In genomic region chr11:49249811-49250421, GRCm38 (mm10) we compare ENCODE assay signal across 8 mouse cellular contexts. TPM values are rescaled to one million over a fixed set of nuclear protein-coding genes. Genes with fewer than 3 reads are reported as not detected.
DNase-seq lines count a peak whose midpoint lies in the region; ATAC-seq lines count a peak whose summit lies in the region.

No protein-coding gene starts in this region.

- peak overlapping the region; percentile 91 for H3K9ac ChIP-seq in forebrain, embryonic 11.5 days (ENCODE audit: low read length)
- peak overlapping the region; percentile 96 for H3K9ac ChIP-seq in kidney, embryonic 16.5 days (replicated peaks; ENCODE audit: low read length)
- peak overlapping the region; percentile 92 for H3K9ac ChIP-seq in stomach, embryonic 16.5 days (ENCODE audit: low read length)

- no peaks in the 10 kb centered on the region for H3K9me3 ChIP-seq in forebrain, embryonic 11.5 days (ENCODE audit: control insufficient read depth, low read length)
- no peaks in the 10 kb centered on the region for H3K9me3 ChIP-seq in kidney, embryonic 16.5 days (ENCODE audit: low read length)
- no peaks in the 10 kb centered on the region for H3K9me3 ChIP-seq in megakaryocyte, embryonic 14.5 days
- no peaks in the 10 kb centered on the region for H3K9me3 ChIP-seq in stomach, embryonic 16.5 days (replicated peaks; ENCODE audit: control insufficient read depth, low read length)

- 33% methylated on average over 10 of the region's 10 CpGs for WGBS in forebrain, embryonic 11.5 days
- WGBS in kidney, embryonic 16.5 days: 20% methylated on average over 10 of the region's 10 CpGs
- 14% methylated on average over 10 of the region's 10 CpGs for WGBS in stomach, embryonic 16.5 days

- peaks cover 11% of the 10 kb centered on the region for H3K4me1 ChIP-seq in forebrain, embryonic 11.5 days (replicated peaks; ENCODE audit: control insufficient read depth, insufficient read depth, low read length)
- H3K4me1 ChIP-seq in kidney, embryonic 16.5 days (ENCODE audit: insufficient read depth, low read length): peaks cover 55% of the 10 kb centered on the region
- peaks cover 95% of the 10 kb centered on the region for H3K4me1 ChIP-seq in megakaryocyte, embryonic 14.5 days
- H3K4me1 ChIP-seq in stomach, embryonic 16.5 days (ENCODE audit: control insufficient read depth, insufficient read depth, low read length): peaks cover 55% of the 10 kb centered on the region

- no peak for ATAC-seq in forebrain, embryonic 11.5 days (replicated peaks; ENCODE audit: low FRiP score)
- no peak for ATAC-seq in kidney, embryonic 16.5 days (ENCODE audit: low FRiP score, low TSS enrichment)
- no peak for ATAC-seq in stomach, embryonic 16.5 days (ENCODE audit: insufficient read depth, low FRiP score)

- no peaks in the 10 kb centered on the region for H3K36me3 ChIP-seq in forebrain, embryonic 11.5 days (ENCODE audit: control insufficient read depth, insufficient read depth, low read length)
- H3K36me3 ChIP-seq in kidney, embryonic 16.5 days (ENCODE audit: insufficient read depth, low read length): peaks cover 12% of the 10 kb centered on the region; the same call in 1 of the 2 replicates
- H3K36me3 ChIP-seq in megakaryocyte, embryonic 14.5 days (replicated peaks; ENCODE audit: low read length): peaks cover 33% of the 10 kb centered on the region
- H3K36me3 ChIP-seq in stomach, embryonic 16.5 days (ENCODE audit: control insufficient read depth, insufficient read depth, low read length): 0 out of 2 replicates have a peak, but pooled peaks cover 6% of the 10 kb centered on the region

- no peak overlapping the region for H3K27ac ChIP-seq in forebrain, embryonic 11.5 days (ENCODE audit: low read depth, low read length)
- H3K27ac ChIP-seq in kidney, embryonic 16.5 days (ENCODE audit: low read length): peak overlapping the region; percentile 97
- peak overlapping the region; percentile 94 for H3K27ac ChIP-seq in stomach, embryonic 16.5 days (ENCODE audit: low read length)

- H3K4me2 ChIP-seq in forebrain, embryonic 11.5 days (ENCODE audit: low read depth, low read length, severe bottlenecking): peak overlapping the region; percentile 83
- H3K4me2 ChIP-seq in kidney, embryonic 16.5 days (replicated peaks; ENCODE audit: low read depth, low read length): peak overlapping the region; percentile 80
- H3K4me2 ChIP-seq in stomach, embryonic 16.5 days (ENCODE audit: low read depth, low read length): peak overlapping the region; percentile 77

- DNase-seq in kidney, adult 18-20 months: peak; percentile 37
- DNase-seq in kidney, adult 11 months: no peak
- DNase-seq in forebrain, embryonic 11.5 days (ENCODE audit: low spot score): no peak
- DNase-seq in adrenal gland, postnatal 10 days: no peak
- DNase-seq in urinary bladder, postnatal 10 days (ENCODE audit: low spot score): no peak

- peak overlapping the region; percentile 62 for H3K4me3 ChIP-seq in forebrain, embryonic 11.5 days (ENCODE audit: low read depth, low read length)
- H3K4me3 ChIP-seq in kidney, embryonic 16.5 days (ENCODE audit: low read length): peak overlapping the region; percentile 78
- H3K4me3 ChIP-seq in megakaryocyte, embryonic 14.5 days (replicated peaks): peak overlapping the region; percentile 93
- peak overlapping the region; percentile 73 for H3K4me3 ChIP-seq in stomach, embryonic 16.5 days (replicated peaks; ENCODE audit: low read length)

- H3K27me3 ChIP-seq in forebrain, embryonic 11.5 days (ENCODE audit: control insufficient read depth, insufficient read depth, low read length): no peaks in the 10 kb centered on the region
- no peaks in the 10 kb centered on the region for H3K27me3 ChIP-seq in kidney, embryonic 16.5 days (ENCODE audit: insufficient read depth, low read length)
- H3K27me3 ChIP-seq in megakaryocyte, embryonic 14.5 days (replicated peaks): no peaks in the 10 kb centered on the region
- H3K27me3 ChIP-seq in stomach, embryonic 16.5 days (ENCODE audit: control insufficient read depth, insufficient read depth, low read length): no peaks in the 10 kb centered on the region

RNA-seq across cellular contexts. Expression of gene Mgat1, which starts 5.9 kb away (rescaled TPM):
- 34.6 and 37.2 TPM in 2 replicates for polyA plus RNA-seq in forebrain, embryonic 11.5 days (2014; fragmentation: Nextera tagmentation; extraction: Ambion mirVana)
- polyA plus RNA-seq in kidney, embryonic 16.5 days (2015; fragmentation: Nextera tagmentation; extraction: Ambion mirVana): 88.9 and 91.9 TPM in 2 replicates
- polyA plus RNA-seq in megakaryocyte, embryonic 14.5 days (2012; ENCODE audit: insufficient read depth, low replicate concordance): 64.1 and 65.8 TPM in 2 replicates
- polyA plus RNA-seq in stomach, embryonic 16.5 days (2015; fragmentation: Nextera tagmentation; extraction: Ambion mirVana): 65.9 and 70.1 TPM in 2 replicates
- total RNA-seq in adrenal gland, postnatal 10 days (2021): 100 to 1,000 TPM in 1 of 2 experiments, 10 to 100 TPM in 1; 87.9 to 101 TPM

RNA-seq across cellular contexts. Expression of gene Olfr1393, which starts 28.2 kb away (rescaled TPM):
- not detected in 2 replicates for polyA plus RNA-seq in forebrain, embryonic 11.5 days (2014; fragmentation: Nextera tagmentation; extraction: Ambion mirVana)
- not detected in 2 replicates for polyA plus RNA-seq in kidney, embryonic 16.5 days (2015; fragmentation: Nextera tagmentation; extraction: Ambion mirVana)
- not detected in 2 replicates for polyA plus RNA-seq in megakaryocyte, embryonic 14.5 days (2012; ENCODE audit: insufficient read depth, low replicate concordance)
- 0.10 TPM in 1 of 2 replicates, not detected in the other for polyA plus RNA-seq in stomach, embryonic 16.5 days (2015; fragmentation: Nextera tagmentation; extraction: Ambion mirVana)
- not detected for total RNA-seq in adrenal gland, postnatal 10 days (2021)

RNA-seq across cellular contexts. Expression of gene Olfr1392, which starts 35.2 kb away (rescaled TPM):
- not detected in 2 replicates for polyA plus RNA-seq in forebrain, embryonic 11.5 days (2014; fragmentation: Nextera tagmentation; extraction: Ambion mirVana)
- not detected in 2 replicates for polyA plus RNA-seq in kidney, embryonic 16.5 days (2015; fragmentation: Nextera tagmentation; extraction: Ambion mirVana)
- not detected in 2 replicates for polyA plus RNA-seq in megakaryocyte, embryonic 14.5 days (2012; ENCODE audit: insufficient read depth, low replicate concordance)
- polyA plus RNA-seq in stomach, embryonic 16.5 days (2015; fragmentation: Nextera tagmentation; extraction: Ambion mirVana): 0.08 TPM in 1 of 2 replicates, not detected in the other
- total RNA-seq in adrenal gland, postnatal 10 days (2021): not detected

RNA-seq across cellular contexts. Expression of gene Zfp62, which starts 46.8 kb away (rescaled TPM):
- polyA plus RNA-seq in forebrain, embryonic 11.5 days (2014; fragmentation: Nextera tagmentation; extraction: Ambion mirVana): 58.4 and 59.6 TPM in 2 replicates
- polyA plus RNA-seq in kidney, embryonic 16.5 days (2015; fragmentation: Nextera tagmentation; extraction: Ambion mirVana): 45.6 and 46.3 TPM in 2 replicates
- polyA plus RNA-seq in megakaryocyte, embryonic 14.5 days (2012; ENCODE audit: insufficient read depth, low replicate concordance): 1.5 TPM in 1 of 2 replicates, not detected in the other
- polyA plus RNA-seq in stomach, embryonic 16.5 days (2015; fragmentation: Nextera tagmentation; extraction: Ambion mirVana): 30.3 and 32.9 TPM in 2 replicates
- 10 to 100 TPM; 29.8 to 38.1 TPM for total RNA-seq in adrenal gland, postnatal 10 days (2021)

RNA-seq across cellular contexts. Expression of gene Olfr10, which starts 54.6 kb away (rescaled TPM):
- polyA plus RNA-seq in forebrain, embryonic 11.5 days (2014; fragmentation: Nextera tagmentation; extraction: Ambion mirVana): not detected in 2 replicates
- not detected in 2 replicates for polyA plus RNA-seq in kidney, embryonic 16.5 days (2015; fragmentation: Nextera tagmentation; extraction: Ambion mirVana)
- polyA plus RNA-seq in megakaryocyte, embryonic 14.5 days (2012; ENCODE audit: insufficient read depth, low replicate concordance): not detected in 2 replicates
- polyA plus RNA-seq in stomach, embryonic 16.5 days (2015; fragmentation: Nextera tagmentation; extraction: Ambion mirVana): not detected in 2 replicates
- not detected for total RNA-seq in adrenal gland, postnatal 10 days (2021)
